Mouse (Mus musculus) CH12.LX (cell line): ENCODE measurements around the gene Fgf12. TPM values are rescaled to one million over a fixed set of nuclear protein-coding genes. Genes with fewer than 3 reads are reported as not detected.

ENCODE experiments used
- DNase-seq: peaks from one replicate; pipeline ENCODE4 v3.0.0-alpha.2; 2013; ENCODE audit errors: extremely low read depth
- H3K27ac ChIP-seq: 2 replicates; pipeline ENCODE4 v1.5.1; 2012; ENCODE audit warnings: low read depth, mild to moderate bottlenecking, control low read depth, moderate library complexity; ENCODE audit not compliant: insufficient read depth
- H3K27me3 ChIP-seq: replicated peaks from 2 replicates; pipeline ENCODE3; 2012; ENCODE audit warnings: inconsistent platforms
- H3K36me3 ChIP-seq, 2 experiments: replicated peaks in 1 of 2; 2 replicates each; pipeline versions ENCODE3 to v1.6.1; 2012; ENCODE audit warnings: inconsistent platforms in 1 of 2, low read length in 1 of 2, mild to moderate bottlenecking in 1 of 2, mixed read lengths in 1 of 2, moderate library complexity in 1 of 2; ENCODE audit not compliant: control insufficient read depth in 1 of 2, insufficient read depth in 1 of 2
- H3K4me1 ChIP-seq, 2 experiments: 2 replicates each; pipeline ENCODE4 v1.6.1; 2012; ENCODE audit warnings: inconsistent platforms in 1 of 2, moderate library complexity in 1 of 2; ENCODE audit not compliant: insufficient read depth in 2 of 2, control insufficient read depth in 1 of 2
- H3K4me2 ChIP-seq: 2 replicates; pipeline ENCODE4 v1.6.1; 2012; ENCODE audit warnings: low read depth, mild to moderate bottlenecking, control low read depth; ENCODE audit not compliant: poor library complexity, insufficient read depth, severe bottlenecking
- H3K4me3 ChIP-seq, 3 experiments: fragments of 150-350 bp in 1 of 3; sonication (generic) in 1 of 3; replicated peaks in 1 of 3; 2 replicates each; pipeline versions ENCODE3 to v1.5.1; 2011 to 2012; ENCODE audit warnings: low read depth in 2 of 3, low read length in 2 of 3, mild to moderate bottlenecking in 2 of 3, moderate library complexity in 2 of 3, control low read depth in 1 of 3, improper control_type of control experiment in 1 of 3, inconsistent platforms in 1 of 3, mixed read lengths in 1 of 3; ENCODE audit not compliant: poor library complexity in 1 of 3
- H3K79me2 ChIP-seq: replicated peaks from 2 replicates; pipeline ENCODE4 v1.6.1; 2012; ENCODE audit warnings: mild to moderate bottlenecking, moderate library complexity; ENCODE audit not compliant: control insufficient read depth, poor library complexity, insufficient read depth, severe bottlenecking; ENCODE audit errors: extremely low read depth
- H3K9ac ChIP-seq: 2 replicates; pipeline ENCODE4 v1.6.1; 2012; ENCODE audit warnings: low read depth, mild to moderate bottlenecking, control low read depth, moderate library complexity; ENCODE audit not compliant: insufficient read depth
- H3K9me3 ChIP-seq: replicated peaks from 2 replicates; pipeline ENCODE3; 2012; ENCODE audit warnings: low read length, inconsistent platforms, mixed read lengths
- BHLHE40 ChIP-seq: IDR thresholded peaks from 2 replicates; pipeline ENCODE4 v1.6.1; 2011; ENCODE audit warnings: mild to moderate bottlenecking, low read depth, low read length, improper control_type of control experiment
- CHD1 ChIP-seq: IDR thresholded peaks from 2 replicates; pipeline ENCODE4 v1.6.1; 2012; ENCODE audit warnings: low read depth, low read length, improper control_type of control experiment, inconsistent platforms
- ELF1 ChIP-seq: IDR thresholded peaks from 2 replicates; pipeline ENCODE4 v1.6.1; 2014; ENCODE audit warnings: low read depth, mild to moderate bottlenecking, inconsistent platforms, low read length, improper control_type of control experiment
- EP300 ChIP-seq: IDR thresholded peaks from 2 replicates; pipeline ENCODE4 v1.6.1; 2011; ENCODE audit warnings: low read length, improper control_type of control experiment
- ETS1 ChIP-seq: conservative IDR thresholded peaks from 2 replicates; pipeline ENCODE4 v1.6.1; 2012; ENCODE audit warnings: low read depth, mild to moderate bottlenecking, inconsistent platforms, low read length, improper control_type of control experiment, moderate library complexity
- JUN ChIP-seq: IDR thresholded peaks from 2 replicates; pipeline ENCODE4 v1.6.1; 2011; ENCODE audit warnings: low read depth, mild to moderate bottlenecking, low read length, improper control_type of control experiment, moderate library complexity; ENCODE audit not compliant: insufficient read depth
- MAZ ChIP-seq: IDR thresholded peaks from 2 replicates; pipeline ENCODE4 v1.6.1; 2012; ENCODE audit warnings: low read depth, mild to moderate bottlenecking, inconsistent platforms, low read length, improper control_type of control experiment, moderate library complexity
- MEF2A ChIP-seq: IDR thresholded peaks from 2 replicates; pipeline ENCODE4 v1.6.1; 2014; ENCODE audit warnings: low read depth, mild to moderate bottlenecking, inconsistent platforms, low read length, improper control_type of control experiment, borderline replicate concordance
- MXI1 ChIP-seq: IDR thresholded peaks from 2 replicates; pipeline ENCODE4 v1.6.1; 2011; ENCODE audit warnings: mild to moderate bottlenecking, low read depth, low read length, improper control_type of control experiment
- MYC ChIP-seq: IDR thresholded peaks from 2 replicates; pipeline ENCODE4 v1.6.1; 2011; ENCODE audit warnings: low read depth, mild to moderate bottlenecking, improper control_type of control experiment, low read length
- NELFE ChIP-seq: IDR thresholded peaks from 2 replicates; pipeline ENCODE4 v1.6.1; 2011; ENCODE audit warnings: low read depth, low read length, improper control_type of control experiment
- POLR2A ChIP-seq: IDR thresholded peaks from 2 replicates; pipeline ENCODE4 v1.6.1; 2011; ENCODE audit warnings: low read depth, mild to moderate bottlenecking, improper control_type of control experiment, low read length
- RCOR1 ChIP-seq: conservative IDR thresholded peaks from 2 replicates; pipeline ENCODE4 v1.6.1; 2012; ENCODE audit warnings: low read depth, mild to moderate bottlenecking, inconsistent platforms, low read length, improper control_type of control experiment
- TBP ChIP-seq: conservative IDR thresholded peaks from 2 replicates; pipeline ENCODE4 v1.6.1; 2011; ENCODE audit warnings: low read depth, low read length, improper control_type of control experiment
- UBTF ChIP-seq: IDR thresholded peaks from 2 replicates; pipeline ENCODE4 v1.6.1; 2012; ENCODE audit warnings: low read depth, mild to moderate bottlenecking, inconsistent platforms, low read length, improper control_type of control experiment, moderate library complexity
- ZNF384 ChIP-seq: IDR thresholded peaks from 2 replicates; pipeline ENCODE4 v1.6.1; 2012; ENCODE audit warnings: low read depth, low read length, improper control_type of control experiment, inconsistent platforms
- dilution Hi-C: fragments of 300-500 bp; cut with MboI; formaldehyde crosslinking; loops from 2 replicates; pipeline ENCODE4 v1.14.3; 2020; ENCODE audit warnings: low sequenced_read_pairs; ENCODE audit not compliant: extremely low pct_unique_long_range_greater_than_20kb, extremely low pct_ligation_motif_present
- in situ Hi-C: fragments of 300-500 bp; cut with MboI; formaldehyde crosslinking; loops from 3 replicates; pipeline ENCODE4 v1.14.3; 2019; ENCODE audit warnings: low sequenced_read_pairs, low pct_ligation_motif_present, low pct_unique_long_range_greater_than_20kb, mixed read lengths
- polyA plus RNA-seq: library from polyadenylated mRNA; unstranded; fragments of >175 nt; gene quantifications from 2 replicates; pipeline ENCODE4 v1.2.1, GENCODE M21; 2012; ENCODE audit warnings: low read depth; ENCODE audit not compliant: insufficient read length
- total RNA-seq, 2 experiments: library from RNA; depleted of rRNA; stranded (reverse); fragments of 300-350 nt in 1 of 2; fragments of >200 nt in 1 of 2; gene quantifications; 2 replicates each; pipeline ENCODE4 v1.2.3; 2012 to 2014

Gene Fgf12
- total and polyA plus RNA-seq, 3 experiments = not detected

- dilution Hi-C loops (no loop called here), in situ Hi-C loops (no loop called here)
- no peak for TF ChIP-seq BHLHE40
- TF ChIP-seq JUN = no peak
- TF ChIP-seq ZNF384 = no peak
- TF ChIP-seq ELF1 = no peak
- TF ChIP-seq MAZ = no peak
- Histone ChIP-seq H3K9ac (no peak overlapping the region), H3K9me3 (no peaks in the 10 kb centered on the region), H3K4me3 (no peak overlapping the region), H3K27ac (no peak overlapping the region), H3K4me1 (no peaks in the 10 kb centered on the region), H3K4me2 (no peak overlapping the region), H3K79me2 (no peaks in the 10 kb centered on the region), H3K27me3 (no peaks in the 10 kb centered on the region), H3K36me3 (no peaks in the 10 kb centered on the region)
- no peak for DNase-seq
Observed at GRCm38 (mm10) chr16:28336700-28337099, 416.2 kb downstream of the Fgf12 start.

DNA sequence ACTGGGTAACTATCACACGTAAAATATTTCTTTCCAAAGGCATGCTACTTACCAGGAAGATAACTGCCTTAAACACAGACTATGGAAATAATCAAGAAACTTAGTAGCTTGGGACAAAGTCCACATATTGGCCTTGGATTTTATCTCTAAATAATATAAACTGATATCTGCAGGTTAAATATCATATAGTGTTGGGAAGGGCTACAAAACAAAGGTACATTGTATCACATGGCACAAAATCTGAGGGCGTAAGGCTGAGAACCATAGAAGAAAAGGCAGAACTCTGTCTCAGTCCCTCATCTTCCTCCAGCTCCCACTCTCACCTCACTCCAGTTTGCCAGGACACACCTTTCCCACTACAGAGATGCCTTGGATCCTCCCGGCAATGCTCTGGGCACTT lies 417.8 kb downstream of the Fgf12 start:
- in situ Hi-C loops = no loop called here
- Histone ChIP-seq H3K79me2 (no peaks in the 10 kb centered on the region), H3K4me1 (no peaks in the 10 kb centered on the region), H3K27me3 (no peaks in the 10 kb centered on the region), H3K36me3 (no peaks in the 10 kb centered on the region), H3K27ac (no peak overlapping the region), H3K9me3 (no peaks in the 10 kb centered on the region), H3K4me2 (no peak overlapping the region), H3K9ac (no peak overlapping the region), H3K4me3 (no peak overlapping the region)
- dilution Hi-C loops = no loop called here
- no peak for TF ChIP-seq TBP
- no peak for TF ChIP-seq MXI1
- DNase-seq = no peak

DNA sequence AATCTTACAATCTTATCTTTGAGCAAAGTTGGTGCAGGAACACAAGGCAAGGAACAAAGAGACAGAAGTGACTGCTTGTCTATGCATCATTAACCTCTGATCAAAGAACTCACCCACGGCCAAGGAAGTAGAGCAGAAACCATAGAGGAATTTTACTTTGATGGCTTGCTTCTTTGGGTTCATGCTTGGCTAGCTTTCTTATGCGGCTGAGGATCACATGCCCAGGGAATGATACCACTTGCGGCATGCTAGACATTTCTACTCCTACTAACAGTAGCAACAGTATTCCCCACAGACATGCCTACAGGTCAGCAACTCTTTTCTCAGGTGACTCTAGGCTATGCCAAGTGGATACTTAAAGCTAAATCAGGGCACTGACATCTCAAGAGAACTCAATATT lies 429.3 kb downstream of the Fgf12 start:
- Histone ChIP-seq H3K27me3 (no peaks in the 10 kb centered on the region), H3K27ac (no peak overlapping the region), H3K9me3 (no peaks in the 10 kb centered on the region), H3K36me3 (no peaks in the 10 kb centered on the region), H3K4me1 (peaks cover 0 to 4% of the 10 kb centered on the region in 2 experiments; a peak in 1 of 4 replicates), H3K4me3 (no peak overlapping the region), H3K9ac (no peak overlapping the region), H3K4me2 (no peak overlapping the region), H3K79me2 (no peaks in the 10 kb centered on the region)
- no peak for TF ChIP-seq ELF1
- no peak for TF ChIP-seq MXI1
- no peak for TF ChIP-seq MEF2A
- TF ChIP-seq CHD1 = no peak
- no peak for TF ChIP-seq RCOR1
- no peak for TF ChIP-seq EP300
- no peak for TF ChIP-seq NELFE
- TF ChIP-seq UBTF = no peak
- no peak for TF ChIP-seq MYC
- no peak for TF ChIP-seq ETS1
- no peak for TF ChIP-seq POLR2A
- dilution Hi-C loops (no loop called here), in situ Hi-C loops (no loop called here)
- no peak for DNase-seq
